Mouse (Mus musculus) adipocyte (in vitro differentiated cells): Measurements from ENCODE around the gene Zfp385b.
"Not testable (repeated sequence)": the region's sequence is repeated elsewhere in the genome, so short reads cannot be mapped to it uniquely, and the experiment has no call there.

Experiments used
- DNase-seq: peaks from one replicate; pipeline ENCODE4 v3.0.0-alpha.2; 2016; ENCODE audit warnings: low spot score

Gene Zfp385b

GRCm38 (mm10) chr2:77457120-77457519 lies 362.3 kb downstream of the Zfp385b start:
- DNase-seq, result no peak

- DNase-seq, result peak; percentile 5
These were observed 362.8 kb downstream of the Zfp385b start for GRCm38 (mm10) chr2:77456602-77457001.

GRCm38 (mm10) chr2:77454341-77454937 lies 365.0 kb downstream of the Zfp385b start:
- no peak for DNase-seq

- DNase-seq, result no peak
These were observed 365.7 kb downstream of the Zfp385b start for GRCm38 (mm10) chr2:77453786-77454185.

GRCm38 (mm10) chr2:77450017-77450416 lies 369.4 kb downstream of the Zfp385b start:
- DNase-seq, result not testable (repeated sequence)

GRCm38 (mm10) chr2:77448951-77449480 lies 370.4 kb downstream of the Zfp385b start:
- no peak for DNase-seq

- DNase-seq, result no peak
These were observed 375.2 kb downstream of the Zfp385b start for GRCm38 (mm10) chr2:77444282-77444681.

- DNase-seq, result no peak
These were observed 378.8 kb downstream of the Zfp385b start for GRCm38 (mm10) chr2:77440591-77440990.

- DNase-seq, result no peak
These were observed 383.1 kb downstream of the Zfp385b start for GRCm38 (mm10) chr2:77436241-77436759.

- DNase-seq, result no peak
These were observed 400.0 kb downstream of the Zfp385b start for GRCm38 (mm10) chr2:77419476-77419875.

- no peak for DNase-seq
These were observed 401.4 kb downstream of the Zfp385b start for GRCm38 (mm10) chr2:77418078-77418477.

GRCm38 (mm10) chr2:77412171-77412570 lies 407.3 kb downstream of the Zfp385b start:
- no peak for DNase-seq

GRCm38 (mm10) chr2:77411612-77412011 lies 407.8 kb downstream of the Zfp385b start:
- DNase-seq, result no peak

GRCm38 (mm10) chr2:77409521-77410135 lies 409.8 kb downstream of the Zfp385b start:
- DNase-seq, result no peak

GRCm38 (mm10) chr2:77408972-77409371 lies 410.5 kb downstream of the Zfp385b start:
- DNase-seq, result peak; percentile 64

GRCm38 (mm10) chr2:77402329-77402728 lies 417.1 kb downstream of the Zfp385b start:
- no peak for DNase-seq

GRCm38 (mm10) chr2:77401438-77402235 lies 417.8 kb downstream of the Zfp385b start:
- no peak for DNase-seq

- DNase-seq, result no peak
These were observed 425.6 kb downstream of the Zfp385b start for GRCm38 (mm10) chr2:77393881-77394280.

- DNase-seq, result no peak
These were observed 431.3 kb downstream of the Zfp385b start for GRCm38 (mm10) chr2:77388186-77388585.

GRCm38 (mm10) chr2:77386515-77386914 lies 432.9 kb downstream of the Zfp385b start:
- DNase-seq, result peak; percentile 55

- DNase-seq, result peak; percentile 95
These were observed 436.7 kb downstream of the Zfp385b start for GRCm38 (mm10) chr2:77382766-77383165.

GRCm38 (mm10) chr2:77379907-77380306 lies 439.5 kb downstream of the Zfp385b start:
- DNase-seq, result no peak

GRCm38 (mm10) chr2:77379332-77379731 lies 440.1 kb downstream of the Zfp385b start:
- DNase-seq, result no peak
